Mouse (Mus musculus): ENCODE measurements around the gene Birc6. TPM values are rescaled to one million over a fixed set of nuclear protein-coding genes. Genes with fewer than 3 reads are reported as not detected.

The Birc6 gene
- polyA plus RNA-seq, 1 experiment: 35.7 TPM

GRCm38 (mm10) chr17:74717091-74717617, 189.1 kb downstream of the Birc6 start:
- TF ChIP-seq CTCF (IDR thresholded peaks at IDR 0.05; ENCODE audit: control insufficient read depth, insufficient read depth, low read length) (no peak), POLR2A (IDR thresholded peaks at IDR 0.05; ENCODE audit: borderline replicate concordance, control insufficient read depth, low read depth, low read length) (no peak)
- Histone ChIP-seq H3K4me1 (ENCODE audit: control insufficient read depth, insufficient read depth, low read length) (no peaks in the 10 kb centered on the region; the same call in 1 of the 2 replicates), H3K4me3 (replicated peaks; ENCODE audit: control insufficient read depth, low read depth, low read length) (peak overlapping the region; percentile 77), H3K27ac (ENCODE audit: control insufficient read depth, insufficient read depth, low read depth, low read length, poor library complexity) (no peak overlapping the region)
- 9% methylated on average over 14 of the region's 14 CpGs for WGBS

- Histone ChIP-seq H3K4me1 (ENCODE audit: control insufficient read depth, insufficient read depth, low read length) (no peaks in the 10 kb centered on the region; the same call in 1 of the 2 replicates), H3K4me3 (replicated peaks; ENCODE audit: control insufficient read depth, low read depth, low read length) (peak within 1 kb of the TSS; percentile 77), H3K27ac (ENCODE audit: control insufficient read depth, insufficient read depth, low read depth, low read length, poor library complexity) (no peak within 1 kb of the TSS)
- under 1% methylated on average over 31 of the region's 31 CpGs for WGBS
- TF ChIP-seq CTCF (IDR thresholded peaks at IDR 0.05; ENCODE audit: control insufficient read depth, insufficient read depth, low read length) (no peak), POLR2A (IDR thresholded peaks at IDR 0.05; ENCODE audit: borderline replicate concordance, control insufficient read depth, low read depth, low read length) (no peak)
These were observed 189.6 kb downstream of the Birc6 start, which contains the start of gene Ttc27 for GRCm38 (mm10) chr17:74717618-74718151. Gene Ttc27, plus strand, starts transcription at chr17:74717732.

- Histone ChIP-seq H3K27ac (ENCODE audit: control insufficient read depth, insufficient read depth, low read depth, low read length, poor library complexity) (no peak overlapping the region), H3K4me1 (ENCODE audit: control insufficient read depth, insufficient read depth, low read length) (no peaks in the 10 kb centered on the region), H3K4me3 (replicated peaks; ENCODE audit: control insufficient read depth, low read depth, low read length) (no peak overlapping the region)
- TF ChIP-seq POLR2A (IDR thresholded peaks at IDR 0.05; ENCODE audit: borderline replicate concordance, control insufficient read depth, low read depth, low read length): no peak
- TF ChIP-seq CTCF (IDR thresholded peaks at IDR 0.05; ENCODE audit: control insufficient read depth, insufficient read depth, low read length): no peak
These were observed 204.8 kb downstream of the Birc6 start for GRCm38 (mm10) chr17:74732872-74733271.

- H3K4me3 ChIP-seq (replicated peaks; ENCODE audit: control insufficient read depth, low read depth, low read length): no peak overlapping the region
- H3K27ac ChIP-seq (ENCODE audit: control insufficient read depth, insufficient read depth, low read depth, low read length, poor library complexity): no peak overlapping the region
- 55% methylated on average over 11 of the region's 11 CpGs for WGBS
- TF ChIP-seq CTCF (IDR thresholded peaks at IDR 0.05; ENCODE audit: control insufficient read depth, insufficient read depth, low read length) (no peak), POLR2A (IDR thresholded peaks at IDR 0.05; ENCODE audit: borderline replicate concordance, control insufficient read depth, low read depth, low read length) (no peak)
- no peaks in the 10 kb centered on the region for H3K4me1 ChIP-seq (ENCODE audit: control insufficient read depth, insufficient read depth, low read length)
These were observed 207.3 kb downstream of the Birc6 start for GRCm38 (mm10) chr17:74735392-74735791.

- WGBS: 86% methylated on average over 1 of the region's 1 CpGs
- Histone ChIP-seq H3K27ac (ENCODE audit: control insufficient read depth, insufficient read depth, low read depth, low read length, poor library complexity) (no peak overlapping the region), H3K4me1 (ENCODE audit: control insufficient read depth, insufficient read depth, low read length) (no peaks in the 10 kb centered on the region), H3K4me3 (replicated peaks; ENCODE audit: control insufficient read depth, low read depth, low read length) (no peak overlapping the region)
- no peak for TF ChIP-seq CTCF (IDR thresholded peaks at IDR 0.05; ENCODE audit: control insufficient read depth, insufficient read depth, low read length)
- TF ChIP-seq POLR2A (IDR thresholded peaks at IDR 0.05; ENCODE audit: borderline replicate concordance, control insufficient read depth, low read depth, low read length): no peak
These were observed 221.6 kb downstream of the Birc6 start for GRCm38 (mm10) chr17:74749659-74750058.

GRCm38 (mm10) chr17:74751026-74751425, 222.9 kb downstream of the Birc6 start:
- 66% methylated on average over 4 of the region's 4 CpGs for WGBS
- Histone ChIP-seq H3K27ac (ENCODE audit: control insufficient read depth, insufficient read depth, low read depth, low read length, poor library complexity) (no peak overlapping the region), H3K4me3 (replicated peaks; ENCODE audit: control insufficient read depth, low read depth, low read length) (no peak overlapping the region), H3K4me1 (ENCODE audit: control insufficient read depth, insufficient read depth, low read length) (no peaks in the 10 kb centered on the region)
- TF ChIP-seq POLR2A (IDR thresholded peaks at IDR 0.05; ENCODE audit: borderline replicate concordance, control insufficient read depth, low read depth, low read length) (no peak), CTCF (IDR thresholded peaks at IDR 0.05; ENCODE audit: control insufficient read depth, insufficient read depth, low read length) (no peak)

Other genes with a start within 250 kb of the Birc6 start
- 65.0 and 101 TPM in 2 replicates for gene Memo1, start 232.8 kb upstream of the Birc6 start, polyA plus RNA-seq (2011; ENCODE audit: insufficient read depth, insufficient read length, low replicate concordance, missing spikeins)
- gene Dpy30, start 204.4 kb upstream of the Birc6 start, polyA plus RNA-seq (2011; ENCODE audit: insufficient read depth, insufficient read length, low replicate concordance, missing spikeins): 78.1 and 83.6 TPM in 2 replicates
- 9.6 and 9.7 TPM in 2 replicates for gene Spast, start 189.3 kb upstream of the Birc6 start, polyA plus RNA-seq (2011; ENCODE audit: insufficient read depth, insufficient read length, low replicate concordance, missing spikeins)
- gene Slc30a6, start 132.7 kb upstream of the Birc6 start, polyA plus RNA-seq (2011; ENCODE audit: insufficient read depth, insufficient read length, low replicate concordance, missing spikeins): 8.9 and 10.5 TPM in 2 replicates
- 0.95 and 4.1 TPM in 2 replicates for gene Nlrc4, start 69.2 kb upstream of the Birc6 start, polyA plus RNA-seq (2011; ENCODE audit: insufficient read depth, insufficient read length, low replicate concordance, missing spikeins)
- 36.2 and 37.1 TPM in 2 replicates for gene Yipf4, start 38.8 kb upstream of the Birc6 start, polyA plus RNA-seq (2011; ENCODE audit: insufficient read depth, insufficient read length, low replicate concordance, missing spikeins)
- gene Ttc27, start 189.4 kb downstream of the Birc6 start, polyA plus RNA-seq (2011; ENCODE audit: insufficient read depth, insufficient read length, low replicate concordance, missing spikeins): 5.5 and 23.0 TPM in 2 replicates

All from bone marrow, adult 2 months (tissue).